Mouse (Mus musculus): ENCODE measurements around the gene Bloc1s1. TPM values are rescaled to one million over a fixed set of nuclear protein-coding genes. Genes with fewer than 3 reads are reported as not detected.

The Bloc1s1 gene
- polyA plus RNA-seq, 1 experiment from 2014 or later = 215 TPM

GRCm38 (mm10) chr10:128915550-128915949 is 8.3 kb downstream of the Bloc1s1 start:
- ATAC-seq (ENCODE audit: insufficient read depth, low FRiP score, low TSS enrichment) (no peak), DNase-seq (ENCODE audit: low spot score) (no peak)
- Histone ChIP-seq H3K36me3 (ENCODE audit: control insufficient read depth, insufficient read depth, low read length) (peaks cover 4% of the 10 kb centered on the region; the same call in 1 of the 2 replicates), H3K4me1 (ENCODE audit: control insufficient read depth, insufficient read depth, low read length) (no peaks in the 10 kb centered on the region), H3K4me2 (ENCODE audit: low read depth) (no peak overlapping the region), H3K4me3 (ENCODE audit: low read depth, low read length) (no peak overlapping the region), H3K27me3 (ENCODE audit: control insufficient read depth, insufficient read depth, low read length) (no peaks in the 10 kb centered on the region), H3K27ac (ENCODE audit: low read depth, low read length) (no peak overlapping the region), H3K9me3 (ENCODE audit: control insufficient read depth, low read length) (no peaks in the 10 kb centered on the region), H3K9ac (ENCODE audit: low read length) (no peak overlapping the region)
- WGBS = 94% methylated on average over 2 of the region's 2 CpGs

- 93% methylated on average over 12 of the region's 12 CpGs for WGBS
- H3K4me2 ChIP-seq (ENCODE audit: low read depth) = no peak overlapping the region
Observed at GRCm38 (mm10) chr10:128913696-128914095, 10.1 kb downstream of the Bloc1s1 start.

GRCm38 (mm10) chr10:128913219-128913618 is 10.6 kb downstream of the Bloc1s1 start:
- no peak overlapping the region for H3K27ac ChIP-seq (ENCODE audit: low read depth, low read length)
- no peaks in the 10 kb centered on the region for H3K4me1 ChIP-seq (ENCODE audit: control insufficient read depth, insufficient read depth, low read length)
- H3K9me3 ChIP-seq (ENCODE audit: control insufficient read depth, low read length) = no peaks in the 10 kb centered on the region
- H3K4me3 ChIP-seq (ENCODE audit: low read depth, low read length) = no peak overlapping the region
- 11% methylated on average over 5 of the region's 5 CpGs for WGBS
- H3K9ac ChIP-seq (ENCODE audit: low read length) = no peak overlapping the region
- peaks cover 4% of the 10 kb centered on the region; the same call in 1 of the 2 replicates for H3K36me3 ChIP-seq (ENCODE audit: control insufficient read depth, insufficient read depth, low read length)
- ATAC-seq (ENCODE audit: insufficient read depth, low FRiP score, low TSS enrichment) (peak; percentile 40; the same call in 1 of the 2 replicates), DNase-seq (ENCODE audit: low spot score) (peak; percentile 90)
- no peak overlapping the region for H3K4me2 ChIP-seq (ENCODE audit: low read depth)
- 0 out of 2 replicates have a peak, but pooled peaks cover 1% of the 10 kb centered on the region for H3K27me3 ChIP-seq (ENCODE audit: control insufficient read depth, insufficient read depth, low read length)

More at GRCm38 (mm10) chr10:128913696-128914095, 10.1 kb downstream of the Bloc1s1 start:
- Histone ChIP-seq H3K27ac (ENCODE audit: low read depth, low read length) (no peak overlapping the region), H3K4me3 (ENCODE audit: low read depth, low read length) (no peak overlapping the region), H3K4me1 (ENCODE audit: control insufficient read depth, insufficient read depth, low read length) (no peaks in the 10 kb centered on the region), H3K9ac (ENCODE audit: low read length) (no peak overlapping the region), H3K36me3 (ENCODE audit: control insufficient read depth, insufficient read depth, low read length) (peaks cover 4% of the 10 kb centered on the region; the same call in 1 of the 2 replicates), H3K9me3 (ENCODE audit: control insufficient read depth, low read length) (no peaks in the 10 kb centered on the region), H3K27me3 (ENCODE audit: control insufficient read depth, insufficient read depth, low read length) (no peaks in the 10 kb centered on the region)
- DNase-seq (ENCODE audit: low spot score) (no peak), ATAC-seq (ENCODE audit: insufficient read depth, low FRiP score, low TSS enrichment) (no peak)

- Histone ChIP-seq H3K9me3 (ENCODE audit: control insufficient read depth, low read length) (no peaks in the 10 kb centered on the region), H3K36me3 (ENCODE audit: control insufficient read depth, insufficient read depth, low read length) (peaks cover 4% of the 10 kb centered on the region; the same call in 1 of the 2 replicates)
Observed at GRCm38 (mm10) chr10:128912791-128913190, 11.0 kb downstream of the Bloc1s1 start.

GRCm38 (mm10) chr10:128912268-128912667 is 11.6 kb downstream of the Bloc1s1 start:
- no peaks in the 10 kb centered on the region for H3K9me3 ChIP-seq (ENCODE audit: control insufficient read depth, low read length)
- WGBS = 82% methylated on average over 3 of the region's 4 CpGs
- H3K4me2 ChIP-seq (ENCODE audit: low read depth) = no peak overlapping the region
- H3K36me3 ChIP-seq (ENCODE audit: control insufficient read depth, insufficient read depth, low read length) = peaks cover 4% of the 10 kb centered on the region; the same call in 1 of the 2 replicates
- no peak for DNase-seq (ENCODE audit: low spot score)
- 0 out of 2 replicates have a peak, but pooled peaks cover 2% of the 10 kb centered on the region for H3K27me3 ChIP-seq (ENCODE audit: control insufficient read depth, insufficient read depth, low read length)
- no peaks in the 10 kb centered on the region for H3K4me1 ChIP-seq (ENCODE audit: control insufficient read depth, insufficient read depth, low read length)
- H3K27ac ChIP-seq (ENCODE audit: low read depth, low read length) = no peak overlapping the region
- no peak for ATAC-seq (ENCODE audit: insufficient read depth, low FRiP score, low TSS enrichment)
- H3K4me3 ChIP-seq (ENCODE audit: low read depth, low read length) = no peak overlapping the region
- no peak overlapping the region for H3K9ac ChIP-seq (ENCODE audit: low read length)

More at GRCm38 (mm10) chr10:128912791-128913190, 11.0 kb downstream of the Bloc1s1 start:
- Histone ChIP-seq H3K4me2 (ENCODE audit: low read depth) (no peak overlapping the region), H3K9ac (ENCODE audit: low read length) (no peak overlapping the region), H3K27ac (ENCODE audit: low read depth, low read length) (no peak overlapping the region), H3K27me3 (ENCODE audit: control insufficient read depth, insufficient read depth, low read length) (0 out of 2 replicates have a peak, but pooled peaks cover 2% of the 10 kb centered on the region), H3K4me1 (ENCODE audit: control insufficient read depth, insufficient read depth, low read length) (no peaks in the 10 kb centered on the region), H3K4me3 (ENCODE audit: low read depth, low read length) (no peak overlapping the region)
- no peak for DNase-seq (ENCODE audit: low spot score)
- ATAC-seq (ENCODE audit: insufficient read depth, low FRiP score, low TSS enrichment) = no peak
- 90% methylated on average over 4 of the region's 4 CpGs for WGBS

- 91% methylated on average over 6 of the region's 6 CpGs for WGBS
- Histone ChIP-seq H3K36me3 (ENCODE audit: control insufficient read depth, insufficient read depth, low read length) (no peaks in the 10 kb centered on the region; the same call in 1 of the 2 replicates), H3K4me2 (ENCODE audit: low read depth) (no peak overlapping the region), H3K4me1 (ENCODE audit: control insufficient read depth, insufficient read depth, low read length) (no peaks in the 10 kb centered on the region), H3K4me3 (ENCODE audit: low read depth, low read length) (peak overlapping the region; percentile 67; the same call in 1 of the 2 replicates), H3K9me3 (ENCODE audit: control insufficient read depth, low read length) (no peaks in the 10 kb centered on the region), H3K27me3 (ENCODE audit: control insufficient read depth, insufficient read depth, low read length) (0 out of 2 replicates have a peak, but pooled peaks cover 2% of the 10 kb centered on the region), H3K9ac (ENCODE audit: low read length) (no peak overlapping the region), H3K27ac (ENCODE audit: low read depth, low read length) (no peak overlapping the region)
- no peak for DNase-seq (ENCODE audit: low spot score)
- ATAC-seq (ENCODE audit: insufficient read depth, low FRiP score, low TSS enrichment) = no peak
Observed at GRCm38 (mm10) chr10:128911430-128911829, 12.4 kb downstream of the Bloc1s1 start.

- Histone ChIP-seq H3K4me2 (ENCODE audit: low read depth) (peak overlapping the region; percentile 60), H3K4me3 (ENCODE audit: low read depth, low read length) (peak overlapping the region; percentile 67), H3K27me3 (ENCODE audit: control insufficient read depth, insufficient read depth, low read length) (0 out of 2 replicates have a peak, but pooled peaks cover 2% of the 10 kb centered on the region), H3K4me1 (ENCODE audit: control insufficient read depth, insufficient read depth, low read length) (no peaks in the 10 kb centered on the region), H3K9me3 (ENCODE audit: control insufficient read depth, low read length) (no peaks in the 10 kb centered on the region), H3K36me3 (ENCODE audit: control insufficient read depth, insufficient read depth, low read length) (no peaks in the 10 kb centered on the region; the same call in 1 of the 2 replicates), H3K27ac (ENCODE audit: low read depth, low read length) (no peak overlapping the region), H3K9ac (ENCODE audit: low read length) (peak overlapping the region; percentile 72)
- DNase-seq (ENCODE audit: low spot score) (peak; percentile 35), ATAC-seq (ENCODE audit: insufficient read depth, low FRiP score, low TSS enrichment) (peak; percentile 24)
- 2% methylated on average over 41 of the region's 66 CpGs for WGBS
Observed at GRCm38 (mm10) chr10:128910066-128910841, 13.6 kb downstream of the Bloc1s1 start.

- WGBS = 3% methylated on average over 23 of the region's 41 CpGs
- 0 out of 2 replicates have a peak, but pooled peaks cover 2% of the 10 kb centered on the region for H3K27me3 ChIP-seq (ENCODE audit: control insufficient read depth, insufficient read depth, low read length)
- DNase-seq (ENCODE audit: low spot score) (peak; percentile 83), ATAC-seq (ENCODE audit: insufficient read depth, low FRiP score, low TSS enrichment) (peak; percentile 77)
- no peaks in the 10 kb centered on the region for H3K4me1 ChIP-seq (ENCODE audit: control insufficient read depth, insufficient read depth, low read length)
- H3K9me3 ChIP-seq (ENCODE audit: control insufficient read depth, low read length) = no peaks in the 10 kb centered on the region
- no peak overlapping the region for H3K27ac ChIP-seq (ENCODE audit: low read depth, low read length)
- H3K4me3 ChIP-seq (ENCODE audit: low read depth, low read length) = peak overlapping the region; percentile 67
- H3K4me2 ChIP-seq (ENCODE audit: low read depth) = peak overlapping the region; percentile 60
- H3K36me3 ChIP-seq (ENCODE audit: control insufficient read depth, insufficient read depth, low read length) = no peaks in the 10 kb centered on the region; the same call in 1 of the 2 replicates
- H3K9ac ChIP-seq (ENCODE audit: low read length) = peak overlapping the region; percentile 72
Observed at GRCm38 (mm10) chr10:128909567-128910028, 14.2 kb downstream of the Bloc1s1 start.
